Mouse (Mus musculus) cortical plate, adult 2 months (tissue): Measurements from ENCODE around the gene Zmiz1. TPM values are rescaled to one million over a fixed set of nuclear protein-coding genes. Genes with fewer than 3 reads are reported as not detected.

ENCODE experiments used
- H3K27ac ChIP-seq: fragments of 200-500 bp; 2 replicates; pipeline ENCODE4 v1.5.1; 2012; ENCODE audit warnings: low read length, control low read depth, inconsistent platforms; ENCODE audit not compliant: insufficient read depth
- H3K4me1 ChIP-seq: fragments of 200-500 bp; 2 replicates; pipeline ENCODE4 v1.6.1; 2011; ENCODE audit warnings: low read length; ENCODE audit not compliant: control insufficient read depth, insufficient read depth
- H3K4me3 ChIP-seq: fragments of 200-500 bp; 2 replicates; pipeline ENCODE4 v1.5.1; 2011; ENCODE audit warnings: mild to moderate bottlenecking, low read length, control low read depth; ENCODE audit not compliant: insufficient read depth
- CTCF ChIP-seq: fragments of 200-500 bp; IDR thresholded peaks from 2 replicates; pipeline ENCODE4 v1.5.1; 2011; ENCODE audit warnings: mild to moderate bottlenecking, control low read depth, low read length; ENCODE audit not compliant: insufficient read depth; ENCODE audit errors: extremely low read depth
- POLR2A ChIP-seq: fragments of 200-500 bp; IDR thresholded peaks from 2 replicates; pipeline ENCODE4 v1.6.1; 2011; ENCODE audit warnings: mild to moderate bottlenecking, low read length, control low read depth; ENCODE audit not compliant: insufficient read depth; ENCODE audit errors: extremely low read depth
- polyA plus RNA-seq: library from polyadenylated mRNA; depleted of rRNA; stranded (reverse); fragments of >200 nt; gene quantifications from 2 replicates; pipeline ENCODE4 v1.2.3, GENCODE M21; 2012

The Zmiz1 gene
- polyA plus RNA-seq, 1 experiment, result 36.9 TPM

DNA sequence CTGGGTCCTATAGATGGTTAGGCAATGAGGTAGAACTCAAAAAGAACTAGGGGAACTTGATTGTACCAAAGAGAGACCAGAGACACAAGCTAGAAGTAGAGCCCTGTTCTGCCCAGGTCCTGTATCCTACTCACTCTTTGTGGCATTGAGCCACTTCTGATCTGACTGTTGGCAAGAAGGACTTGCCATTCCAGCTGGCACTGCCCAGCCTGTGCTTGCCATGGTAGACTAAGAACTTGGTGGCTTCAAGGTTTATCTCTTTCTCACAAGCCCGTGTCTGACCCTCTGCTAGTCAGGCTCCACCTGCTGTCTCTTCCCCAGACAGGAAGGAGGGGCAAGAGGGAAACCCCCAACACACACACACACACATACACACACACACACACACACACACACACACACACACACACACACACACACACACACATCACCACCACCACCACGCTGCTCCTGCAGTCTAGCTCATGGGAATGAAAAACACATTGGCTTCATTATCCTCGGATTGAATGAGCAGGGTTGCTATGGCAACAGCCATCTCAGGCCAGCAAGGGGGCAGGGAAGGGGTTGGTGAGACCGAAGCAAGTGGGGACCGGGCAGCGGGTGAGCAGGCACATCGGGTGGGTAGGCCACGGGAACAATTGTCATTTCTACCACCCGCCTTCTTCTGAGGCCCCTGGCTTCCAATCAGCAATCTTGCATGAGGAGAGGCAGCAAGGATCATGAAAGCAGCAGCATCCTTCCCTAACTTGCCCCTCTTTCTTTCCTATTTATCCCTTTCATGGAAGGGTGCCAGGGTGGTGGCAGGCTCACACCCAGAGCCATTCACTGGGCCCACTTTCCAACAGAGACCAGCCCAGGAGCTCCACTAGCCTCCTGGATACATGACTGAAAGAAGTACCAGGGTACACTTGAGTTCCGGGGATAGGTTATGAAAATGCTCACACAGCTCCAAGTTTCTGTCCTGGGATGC lies 91.2 kb downstream of the Zmiz1 start:
- Histone ChIP-seq H3K4me1 (peaks cover 8% of the 10 kb centered on the region), H3K27ac (no peak overlapping the region), H3K4me3 (no peak overlapping the region)
- TF ChIP-seq CTCF (no peak), POLR2A (no peak)

DNA sequence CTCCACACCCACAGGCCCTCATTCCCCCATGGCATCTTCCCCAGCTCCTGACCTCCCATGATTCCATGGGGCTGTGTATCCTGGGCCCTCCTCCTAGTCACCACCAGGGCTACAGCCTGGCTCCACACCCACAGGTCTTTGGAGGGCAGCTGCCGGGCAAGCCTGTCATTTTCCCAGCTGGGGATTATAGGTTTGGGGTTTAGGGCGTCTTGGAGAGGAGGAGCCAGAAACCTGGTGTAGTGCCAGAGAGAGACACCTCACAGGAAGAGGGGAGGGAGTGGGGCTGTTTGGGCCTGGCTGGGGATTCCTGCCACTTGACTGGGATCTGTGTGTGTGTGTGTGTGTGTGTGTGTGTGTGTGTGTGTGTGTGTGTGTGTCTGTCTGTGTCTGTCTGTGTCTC lies 92.7 kb downstream of the Zmiz1 start:
- TF ChIP-seq POLR2A (no peak), CTCF (no peak)
- Histone ChIP-seq H3K4me3 (no peak overlapping the region), H3K4me1 (peaks cover 8% of the 10 kb centered on the region), H3K27ac (no peak overlapping the region)

- no peak overlapping the region for H3K27ac ChIP-seq
- H3K4me1 ChIP-seq, result 0 out of 2 replicates have a peak, but pooled peaks cover 2% of the 10 kb centered on the region
- no peak overlapping the region for H3K4me3 ChIP-seq
- TF ChIP-seq POLR2A (no peak), CTCF (no peak)
Measured at GRCm38 (mm10) chr14:25553382-25553781, 94.4 kb downstream of the Zmiz1 start.

GRCm38 (mm10) chr14:25554781-25555180 lies 95.8 kb downstream of the Zmiz1 start:
- Histone ChIP-seq H3K27ac (no peak overlapping the region), H3K4me1 (0 out of 2 replicates have a peak, but pooled peaks cover 2% of the 10 kb centered on the region), H3K4me3 (no peak overlapping the region)
- TF ChIP-seq CTCF, result no peak
- no peak for TF ChIP-seq POLR2A

DNA sequence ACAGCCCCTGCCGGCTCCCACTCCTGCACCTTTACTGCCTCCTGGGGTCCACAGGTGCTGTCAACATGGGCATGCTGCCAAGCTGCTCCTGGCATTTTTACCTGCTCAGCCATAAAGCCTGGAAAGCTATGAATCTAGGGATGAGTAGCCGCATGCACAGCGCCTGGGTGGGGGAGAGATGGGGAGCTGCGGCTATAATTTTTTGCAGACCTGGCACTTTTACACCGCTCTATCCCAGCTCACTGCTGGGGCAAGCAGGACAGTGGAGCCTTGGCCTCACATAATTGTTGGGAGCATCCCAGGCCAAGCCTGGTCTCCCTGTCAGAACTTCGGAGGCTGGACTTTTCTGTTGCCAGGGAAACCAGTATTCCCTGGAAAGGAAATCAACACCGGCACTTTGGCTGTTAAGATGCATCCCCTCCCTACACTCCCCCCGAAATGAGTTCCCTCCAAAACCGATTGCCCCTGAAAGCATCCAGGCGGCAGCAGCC lies 96.4 kb downstream of the Zmiz1 start:
- TF ChIP-seq CTCF (no peak), POLR2A (no peak)
- Histone ChIP-seq H3K4me1 (0 out of 2 replicates have a peak, but pooled peaks cover 2% of the 10 kb centered on the region), H3K27ac (no peak overlapping the region), H3K4me3 (no peak overlapping the region)

DNA sequence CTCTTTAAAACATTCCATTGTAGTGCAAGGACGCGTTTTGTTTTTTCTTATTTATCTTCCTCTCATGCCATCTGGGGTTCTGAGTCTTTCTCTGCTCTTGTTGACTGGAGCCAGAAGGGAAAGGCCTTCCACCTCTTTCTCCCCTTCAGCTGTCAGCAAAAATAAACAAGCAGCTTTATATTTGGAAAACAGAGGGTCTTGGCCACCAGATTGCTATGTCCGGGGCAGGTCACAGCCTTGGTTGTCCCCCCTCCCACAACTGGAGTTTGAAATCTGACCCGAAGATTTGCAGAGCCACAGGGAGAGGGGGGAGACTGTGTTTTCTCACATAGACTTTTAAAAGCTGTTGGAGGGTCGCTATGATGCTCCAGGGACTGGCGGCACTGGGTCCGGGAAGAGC lies 96.9 kb downstream of the Zmiz1 start:
- no peaks in the 10 kb centered on the region for H3K4me1 ChIP-seq
- H3K27ac ChIP-seq, result no peak overlapping the region
- no peak overlapping the region for H3K4me3 ChIP-seq
- TF ChIP-seq POLR2A (no peak), CTCF (no peak)

- Histone ChIP-seq H3K27ac (no peak overlapping the region), H3K4me1 (no peaks in the 10 kb centered on the region), H3K4me3 (no peak overlapping the region)
- no peak for TF ChIP-seq POLR2A
- no peak for TF ChIP-seq CTCF
Measured at GRCm38 (mm10) chr14:25557014-25557413, 98.0 kb downstream of the Zmiz1 start.

GRCm38 (mm10) chr14:25558479-25558878 lies 99.5 kb downstream of the Zmiz1 start:
- no peak for TF ChIP-seq POLR2A
- TF ChIP-seq CTCF, result peak; percentile 26; the same call in 1 of the 2 replicates
- no peaks in the 10 kb centered on the region for H3K4me1 ChIP-seq
- H3K27ac ChIP-seq, result no peak overlapping the region
- H3K4me3 ChIP-seq, result no peak overlapping the region

DNA sequence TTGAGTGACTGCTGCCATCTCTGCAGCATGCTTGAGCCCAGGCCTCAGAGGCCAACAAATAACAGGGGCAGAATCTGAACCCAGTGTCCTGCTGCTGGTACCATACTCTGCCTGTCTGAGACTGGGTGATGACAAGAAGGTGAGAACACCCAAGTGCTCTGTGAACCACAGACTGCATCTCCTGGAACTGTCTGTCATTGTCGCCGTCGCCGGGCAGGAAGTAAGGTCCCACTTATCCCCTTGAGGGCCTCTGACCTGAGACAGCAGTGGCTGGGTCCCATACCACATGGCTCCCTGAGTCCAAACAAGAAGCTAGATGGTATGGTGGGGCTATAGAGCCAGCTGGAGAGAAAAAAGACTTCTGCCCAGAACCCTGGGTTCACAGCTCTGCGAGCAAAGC lies 100.9 kb downstream of the Zmiz1 start:
- Histone ChIP-seq H3K27ac (no peak overlapping the region), H3K4me1 (peaks cover 2% of the 10 kb centered on the region; the same call in 1 of the 2 replicates), H3K4me3 (no peak overlapping the region)
- no peak for TF ChIP-seq POLR2A
- no peak for TF ChIP-seq CTCF

DNA sequence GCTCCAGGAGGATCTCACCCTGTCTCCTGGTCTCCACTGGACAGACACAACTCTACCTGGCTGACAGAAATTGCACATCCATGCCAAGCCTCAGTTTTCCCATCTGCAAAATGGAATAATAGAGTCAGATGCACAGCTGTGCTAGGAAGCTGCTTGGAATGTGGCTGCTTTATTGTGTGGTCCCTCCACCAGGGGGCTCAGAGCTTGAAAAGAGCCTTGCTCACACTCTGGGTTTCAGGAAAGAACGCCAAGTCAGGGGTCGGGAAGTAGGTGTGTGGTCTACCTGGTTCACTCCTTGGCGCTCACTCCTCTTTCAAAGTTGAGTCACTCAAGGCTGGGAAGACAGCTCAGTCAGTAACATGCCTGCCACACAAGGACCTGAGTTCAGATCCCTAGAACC lies 101.9 kb downstream of the Zmiz1 start:
- Histone ChIP-seq H3K4me3 (no peak overlapping the region), H3K27ac (no peak overlapping the region), H3K4me1 (peaks cover 2% of the 10 kb centered on the region)
- TF ChIP-seq CTCF (0 out of 2 replicates have a peak, but pooled peaks have one; percentile 10), POLR2A (no peak)
